Mouse (Mus musculus): Measurements from ENCODE around the gene Mapk8.

The Mapk8 gene

GRCm38 (mm10) chr14:33348146-33348545 is 98.8 kb downstream of the Mapk8 start:
- DNase-seq (ENCODE audit: low spot score), result no peak

- DNase-seq (ENCODE audit: low spot score), result no peak
Observed at GRCm38 (mm10) chr14:33347738-33348137, 99.2 kb downstream of the Mapk8 start.

DNA sequence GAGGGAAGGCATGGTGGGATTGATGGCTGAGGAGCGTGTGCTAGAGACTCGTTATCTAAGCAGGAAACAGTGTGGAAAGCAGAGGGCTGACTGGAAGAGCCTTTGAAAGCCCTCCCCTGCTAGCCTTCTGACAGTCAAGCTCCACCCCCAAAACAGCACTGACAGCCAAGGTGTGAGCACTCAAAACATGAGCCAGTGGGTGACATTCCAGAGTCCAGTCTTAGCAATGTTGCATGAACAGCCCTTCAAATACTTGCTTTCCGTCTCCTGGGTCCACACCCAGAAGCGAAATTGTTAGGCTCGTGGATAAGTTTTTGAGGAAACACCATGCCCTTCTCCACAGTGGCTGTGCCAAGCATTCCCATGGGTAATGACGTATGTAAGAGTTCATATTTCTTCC is 100.4 kb downstream of the Mapk8 start:
- no peak for DNase-seq (ENCODE audit: low spot score)

DNA sequence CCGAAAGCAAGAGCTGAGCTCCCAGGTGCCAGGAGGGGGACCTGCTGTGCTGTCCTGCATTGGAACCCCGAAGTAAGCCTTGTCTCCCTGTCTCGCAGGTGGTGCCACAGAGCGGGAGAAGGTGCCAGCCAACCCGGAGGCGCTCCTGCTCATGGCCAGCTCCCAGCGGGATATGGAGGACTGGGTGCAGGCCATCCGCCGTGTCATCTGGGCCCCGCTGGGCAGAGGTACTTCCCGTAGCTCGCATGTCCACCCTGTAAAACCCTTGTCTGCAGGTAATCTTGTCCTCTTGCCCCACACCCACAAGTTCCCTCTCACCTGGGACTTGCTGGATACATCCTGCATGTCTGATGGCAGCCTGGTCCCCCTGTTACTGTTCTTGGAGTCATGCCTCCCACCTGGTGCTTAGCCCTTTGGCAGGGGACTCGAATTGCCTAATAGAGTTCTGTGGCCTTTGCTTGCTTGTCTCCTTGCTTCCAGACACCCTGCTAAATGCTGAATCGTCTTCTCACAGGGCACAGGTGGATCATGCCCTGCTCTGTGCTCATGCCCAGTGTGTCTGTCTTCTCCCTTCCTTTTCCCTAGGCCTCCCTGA is 103.7 kb downstream of the Mapk8 start:
- no peak for DNase-seq (ENCODE audit: low spot score)

DNA sequence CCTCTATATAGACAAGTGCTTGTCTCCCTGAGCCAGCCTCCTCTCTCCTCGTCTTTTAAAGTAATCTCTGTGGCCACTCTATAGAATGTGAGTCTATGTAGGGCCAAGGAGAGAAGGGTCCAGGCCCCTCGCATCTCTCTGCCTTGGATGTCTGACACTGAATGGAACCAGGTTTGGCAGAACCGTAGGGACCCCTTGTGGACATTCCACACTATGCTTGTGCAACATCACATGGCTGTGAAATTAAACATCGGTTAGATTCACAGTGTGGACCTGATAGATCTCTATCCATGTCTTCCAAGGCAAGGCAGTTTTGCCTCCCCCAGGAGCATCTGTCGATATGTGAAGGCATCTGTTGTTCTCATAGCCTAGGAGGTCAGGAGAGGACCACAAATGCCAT is 108.3 kb downstream of the Mapk8 start:
- DNase-seq (ENCODE audit: low spot score), result no peak

GRCm38 (mm10) chr14:33335733-33336132 is 111.2 kb downstream of the Mapk8 start:
- no peak for DNase-seq (ENCODE audit: low spot score)

GRCm38 (mm10) chr14:33334402-33334801 is 112.6 kb downstream of the Mapk8 start:
- no peak for DNase-seq (ENCODE audit: low spot score)

DNA sequence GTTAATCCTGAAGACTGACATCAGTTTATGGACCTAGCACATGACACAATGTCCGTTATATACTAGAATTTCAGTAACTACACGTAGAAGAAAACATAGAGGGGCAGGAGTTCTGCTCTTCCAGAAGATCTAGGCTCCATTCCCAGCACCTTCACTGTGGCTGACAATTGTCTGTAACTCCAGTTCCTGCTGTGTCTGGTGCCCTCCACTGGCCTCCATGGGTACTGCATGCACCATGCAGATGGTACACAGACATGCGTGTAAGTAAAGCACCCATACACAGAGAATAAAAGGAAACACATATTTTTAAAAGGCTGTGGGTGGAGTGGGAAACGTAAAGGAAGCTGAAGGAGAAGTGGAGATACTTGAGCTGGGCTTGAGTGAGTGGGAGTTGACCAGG is 113.1 kb downstream of the Mapk8 start:
- no peak for DNase-seq (ENCODE audit: low spot score)

DNA sequence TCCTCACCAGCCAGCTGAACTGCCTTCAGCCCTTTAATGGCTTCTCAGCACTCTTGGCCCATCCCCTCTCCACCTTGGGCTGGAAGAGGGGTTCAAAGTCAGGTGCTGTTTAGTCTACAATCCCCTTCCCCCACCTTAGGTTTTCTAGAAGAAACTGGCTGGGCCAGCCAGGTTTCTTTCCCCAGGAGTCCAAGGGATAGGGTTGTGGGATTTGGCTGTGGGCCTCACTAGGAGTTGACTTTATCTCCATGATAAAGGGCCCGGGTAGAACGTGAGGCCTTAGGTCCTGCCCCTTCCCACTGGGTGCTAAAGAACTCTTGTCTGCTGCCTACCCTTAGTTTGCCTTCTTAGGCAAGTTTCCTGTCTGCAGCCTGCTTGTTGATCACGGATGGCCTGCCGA is 115.3 kb downstream of the Mapk8 start:
- DNase-seq (ENCODE audit: low spot score), result no peak

- DNase-seq (ENCODE audit: low spot score), result no peak
Observed at GRCm38 (mm10) chr14:33330986-33331385, 116.0 kb downstream of the Mapk8 start.

DNA sequence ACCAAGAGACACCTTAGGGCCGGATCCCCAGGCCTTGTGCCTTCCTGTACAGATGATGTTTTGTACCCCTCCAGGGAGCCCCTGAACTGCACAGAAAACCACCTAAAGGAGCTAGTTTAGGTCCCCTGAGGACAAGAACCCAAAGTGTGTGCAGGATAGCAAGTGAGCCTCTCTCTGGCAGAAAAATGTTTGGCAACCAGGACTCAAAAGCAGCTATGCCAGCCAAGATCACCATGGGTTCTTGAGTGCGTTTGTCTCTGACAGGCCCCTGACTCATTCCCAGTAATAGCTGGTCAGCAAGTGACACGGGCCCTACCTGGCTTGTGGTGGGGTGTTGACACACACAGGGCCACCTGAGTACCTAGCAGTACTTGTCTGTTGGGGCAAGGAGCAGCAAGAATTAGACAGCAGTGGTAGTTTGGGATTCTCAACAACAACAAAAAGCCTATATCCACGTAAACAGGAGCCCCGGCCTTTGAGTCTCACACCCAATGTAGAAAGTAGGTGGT is 117.6 kb downstream of the Mapk8 start:
- no peak for DNase-seq (ENCODE audit: low spot score)

DNA sequence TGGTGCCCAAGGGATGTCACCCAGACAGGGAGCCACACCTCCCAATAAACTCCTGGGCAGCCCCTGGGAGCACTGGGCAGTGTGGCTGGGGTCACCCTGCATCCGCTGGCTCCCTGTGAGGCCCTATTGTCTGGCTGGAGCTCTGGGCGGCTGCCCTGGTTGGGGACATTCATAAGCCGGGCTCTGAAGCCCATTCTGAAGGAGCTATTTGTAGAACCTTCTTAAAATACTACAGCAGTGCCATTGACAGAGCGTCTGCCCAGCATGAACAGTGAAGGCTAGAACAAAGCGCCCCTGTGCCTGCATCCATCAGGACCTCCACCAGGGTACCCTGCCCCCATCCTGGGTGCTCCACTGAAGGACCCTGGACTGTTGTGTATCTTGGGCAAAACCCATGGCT is 118.6 kb downstream of the Mapk8 start:
- no peak for DNase-seq (ENCODE audit: low spot score)
